Mouse (Mus musculus): ENCODE data around the gene Pex12.
"Not testable (repeated sequence)": the region's sequence is repeated elsewhere in the genome, so short reads cannot be mapped to it uniquely, and the experiment has no call there.

Gene Pex12

DNA sequence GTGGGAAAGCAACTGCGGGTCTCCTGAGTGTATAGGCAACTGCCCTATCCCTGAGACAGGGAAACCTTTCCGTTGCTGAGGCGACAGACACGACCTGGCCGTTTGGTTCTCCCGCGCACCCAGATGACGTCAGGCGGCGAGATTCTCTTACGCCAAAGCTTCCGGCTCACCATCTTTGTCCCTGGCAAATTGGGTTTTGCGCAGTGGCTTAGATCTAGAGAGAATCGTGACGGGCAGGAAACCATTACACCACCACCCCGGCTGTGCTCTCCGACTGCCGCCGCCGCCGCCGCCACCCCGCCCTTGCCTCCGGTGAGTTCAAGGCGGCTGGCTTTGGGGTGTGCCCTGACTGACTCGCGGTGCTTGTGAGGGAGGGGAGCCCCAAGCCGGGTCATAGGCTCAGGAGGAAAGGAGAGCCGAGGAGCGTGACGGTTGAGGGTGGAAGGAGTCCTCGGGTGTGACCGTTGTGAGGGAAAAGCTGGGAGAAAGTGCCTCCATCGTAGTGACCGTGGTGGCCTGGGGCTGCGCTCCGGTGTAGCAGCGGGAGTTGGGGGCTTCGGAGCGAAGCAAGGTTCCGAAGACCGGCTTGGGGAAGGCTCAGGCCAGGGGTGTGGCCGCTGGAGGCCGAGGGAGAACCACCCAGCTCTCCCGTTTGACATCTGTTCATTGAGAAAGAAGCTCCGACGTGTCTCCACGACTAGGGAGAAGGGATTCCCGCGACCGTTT, at the start of gene Pex12:
TSS of gene Pex12 (minus strand) at position 61 of the 726 bp plus-strand sequence.
- peak; percentile 96 for DNase-seq

DNA sequence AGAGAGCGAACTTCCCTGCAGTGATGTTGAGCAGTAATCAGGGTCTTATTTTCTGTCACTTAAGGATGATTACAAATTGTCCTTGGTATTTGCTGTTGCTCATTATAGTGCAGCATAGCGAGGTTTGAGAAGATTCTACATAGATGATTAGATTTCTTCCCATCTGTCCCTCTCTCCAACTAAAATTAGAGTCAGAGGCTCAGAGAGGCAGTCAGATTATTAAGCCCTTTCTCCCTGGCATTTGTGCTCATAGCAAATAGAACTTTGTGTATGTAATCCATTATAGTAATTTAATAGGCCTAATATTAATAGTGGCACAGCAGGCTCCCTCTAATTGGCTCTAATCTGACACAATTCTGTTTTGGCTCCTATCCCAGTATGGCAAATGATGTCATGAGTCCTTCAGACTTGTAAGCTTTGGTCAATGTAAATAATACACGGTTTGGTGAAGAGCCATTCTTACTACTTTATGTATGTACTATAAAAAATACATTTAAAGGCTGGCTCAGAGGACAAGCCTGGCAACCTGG, 39.4 kb upstream of the Pex12 start:
- no peak for DNase-seq

DNA sequence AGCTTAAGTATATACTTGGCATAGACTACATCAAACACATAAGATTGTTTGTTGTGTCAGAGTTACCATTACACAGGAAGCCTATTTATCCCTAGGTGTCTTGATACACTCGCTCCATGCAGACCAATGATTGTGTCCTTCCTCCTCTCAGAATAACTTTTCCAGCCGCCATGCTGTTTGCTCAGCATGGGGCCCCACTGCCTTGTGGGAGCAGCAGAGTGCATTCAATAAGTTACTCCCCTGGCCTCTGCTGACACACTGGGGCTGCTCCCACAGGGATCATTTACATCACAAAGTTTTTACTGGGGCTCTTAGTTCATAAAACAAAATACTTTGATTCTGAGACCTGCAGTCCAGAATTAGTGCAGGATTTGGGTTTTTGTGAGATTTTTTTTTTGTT, 37.3 kb upstream of the Pex12 start:
- no peak for DNase-seq

DNA sequence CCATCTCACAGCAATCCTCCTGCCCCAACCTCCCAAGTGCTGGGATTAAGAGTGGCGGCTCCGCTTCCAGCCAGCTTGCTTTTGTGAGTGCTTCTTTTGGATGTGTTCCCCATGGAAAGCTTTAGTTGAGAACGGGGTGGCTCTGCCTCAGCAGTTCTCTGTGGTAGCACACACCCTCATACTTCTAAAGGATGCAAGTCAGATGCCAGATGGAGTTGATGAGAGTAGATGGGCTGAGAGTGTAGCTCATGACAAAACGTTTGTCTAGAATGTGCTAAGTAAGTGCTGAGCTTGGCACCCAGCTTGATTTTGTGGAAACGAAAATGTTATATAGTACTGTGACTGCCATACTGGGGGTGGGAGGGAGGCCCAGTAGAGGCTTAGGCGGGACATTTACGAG, 33.4 kb upstream of the Pex12 start:
- DNase-seq: no peak

DNA sequence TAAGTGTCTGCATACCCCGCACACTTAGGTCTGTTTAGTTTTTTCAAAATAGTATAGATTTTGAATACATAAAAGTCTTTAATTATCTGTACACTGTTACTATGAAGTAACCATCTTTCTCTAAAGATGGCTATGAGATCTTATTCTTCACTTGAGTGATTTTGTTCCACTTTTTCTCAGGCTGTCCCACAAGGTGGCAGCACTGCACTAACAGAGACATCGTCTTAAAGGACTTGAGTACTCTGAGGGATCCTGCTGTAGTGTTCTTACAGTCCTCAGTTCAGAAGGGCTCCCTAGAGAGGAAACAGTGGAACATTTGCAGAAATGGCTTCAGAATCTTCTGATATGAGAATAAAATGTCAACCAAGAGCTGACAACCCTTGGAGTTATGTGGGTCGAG, 25.0 kb upstream of the Pex12 start:
- peak; percentile 60 for DNase-seq

DNA sequence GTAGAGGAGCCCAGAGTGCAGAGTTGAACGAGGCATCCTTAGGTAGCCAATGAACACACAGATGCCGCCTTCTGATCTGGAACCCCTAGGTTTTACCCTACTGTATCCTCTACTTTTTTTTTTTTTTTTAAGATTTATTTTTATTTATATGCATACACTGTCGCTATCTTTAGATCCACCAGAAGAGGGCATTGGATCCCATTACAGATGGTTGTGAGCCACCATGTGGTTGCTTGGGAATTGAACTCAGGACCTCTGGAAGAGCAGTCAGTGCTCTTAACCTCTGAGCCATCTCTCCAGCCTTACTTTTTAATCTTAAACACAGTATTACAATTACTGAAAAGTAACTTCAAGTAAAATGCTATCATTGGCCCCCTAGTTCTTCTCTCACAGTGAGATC, 24.3 kb upstream of the Pex12 start:
- not testable (repeated sequence) for DNase-seq

DNA sequence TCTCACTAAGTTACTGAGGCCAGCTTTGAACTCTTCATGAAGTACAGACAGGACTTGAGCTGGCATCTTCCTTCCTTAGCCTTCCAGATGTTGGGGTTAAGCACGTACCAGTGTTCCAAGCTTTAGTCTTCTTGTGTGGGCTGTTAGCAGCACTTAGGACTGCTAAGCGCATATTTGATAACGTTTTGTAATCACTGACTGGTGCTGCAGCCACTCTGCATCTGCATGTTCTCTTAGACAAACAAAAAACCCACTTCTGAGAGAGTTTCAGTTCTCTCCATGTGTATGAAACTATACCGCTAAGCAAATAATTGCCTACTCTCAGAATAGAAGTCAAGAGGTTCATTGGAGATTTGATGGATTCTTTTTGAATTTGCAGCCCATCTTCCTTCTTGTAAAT, 16.7 kb upstream of the Pex12 start:
- no peak for DNase-seq

DNA sequence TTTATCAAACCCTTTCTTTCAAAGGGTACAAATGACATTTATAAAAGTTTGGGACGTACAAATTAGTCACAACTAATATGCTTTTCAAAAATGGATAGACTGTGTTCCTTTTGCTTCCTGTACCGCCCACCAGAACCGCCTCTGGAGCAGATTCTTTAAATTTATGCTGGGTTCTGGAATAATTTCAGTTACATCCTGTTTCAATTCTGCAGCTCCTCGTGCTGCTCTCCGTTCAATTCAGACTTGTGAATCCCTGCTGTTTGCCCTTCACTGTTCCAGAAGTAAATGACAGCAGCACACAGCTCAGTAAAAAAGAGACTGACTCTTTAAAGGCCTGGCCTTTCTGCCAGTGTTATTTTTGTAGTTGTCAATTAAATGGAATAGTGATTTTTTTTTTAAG, 10.1 kb upstream of the Pex12 start:
- no peak for DNase-seq

DNA sequence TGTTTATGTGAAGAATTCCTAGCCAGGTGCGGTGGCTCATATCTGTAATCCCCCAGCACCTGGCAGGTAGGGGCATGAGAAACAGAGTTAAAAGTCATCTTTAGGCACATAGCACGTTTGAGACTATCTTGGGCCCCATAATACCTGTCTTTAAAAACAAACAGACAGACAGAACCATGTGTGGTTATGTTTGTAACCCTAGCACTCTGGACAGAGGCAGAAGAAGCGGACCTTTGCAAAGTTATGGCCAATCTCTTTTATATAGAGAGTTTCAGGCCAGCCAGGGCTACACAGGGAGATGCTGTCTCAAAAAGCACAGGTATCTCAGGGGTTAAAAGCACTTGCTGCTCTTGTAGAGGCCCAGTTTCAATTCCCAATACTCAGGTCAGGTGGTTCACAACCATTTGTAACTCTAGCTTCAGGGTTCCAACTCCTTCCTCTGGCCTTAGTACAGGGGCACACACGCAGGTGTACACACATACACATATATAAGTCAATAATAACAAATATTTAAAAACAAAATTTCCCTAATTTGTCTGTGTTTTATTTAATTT, 4.4 kb upstream of the Pex12 start:
- no peak for DNase-seq

DNA sequence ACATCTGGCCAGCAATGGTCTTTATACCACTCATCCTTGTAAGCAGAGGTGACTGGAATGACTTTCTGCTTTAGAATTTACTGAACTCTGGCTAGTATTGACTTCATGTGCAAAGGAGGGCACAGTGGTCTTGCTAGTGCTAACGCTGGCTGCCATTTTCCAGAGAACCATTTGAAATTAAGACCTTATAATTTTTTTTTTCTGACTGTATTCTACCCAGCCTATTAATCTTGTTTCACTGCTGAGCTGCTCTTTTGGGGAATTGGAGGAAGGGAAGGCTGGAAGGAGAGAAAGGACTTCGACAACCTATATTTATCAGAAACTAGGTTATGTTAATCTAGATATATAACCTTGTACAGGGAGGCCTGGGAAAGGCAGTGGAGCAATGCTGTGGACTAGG, 2.1 kb upstream of the Pex12 start:
- no peak for DNase-seq

DNA sequence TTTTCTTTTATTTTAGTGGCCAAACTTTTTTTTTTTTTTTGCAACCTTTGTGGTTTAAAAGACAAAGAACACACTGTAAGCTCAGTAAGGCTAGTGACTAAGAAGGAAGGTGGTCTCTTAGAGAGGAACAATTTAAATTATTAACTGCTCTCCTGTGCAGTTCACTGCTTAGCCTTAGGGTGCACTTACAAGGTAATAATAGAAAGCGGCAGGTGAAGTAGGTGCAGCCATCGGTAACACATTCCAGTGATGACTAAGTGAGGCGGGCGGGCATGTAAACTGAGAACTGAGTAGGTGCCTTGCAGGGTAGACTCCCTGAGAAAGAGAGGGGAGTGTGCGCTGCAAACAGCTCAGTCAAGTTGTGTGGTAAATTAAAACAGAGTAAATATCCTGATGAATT, 1.4 kb upstream of the Pex12 start:
- DNase-seq: peak; percentile 28

DNA sequence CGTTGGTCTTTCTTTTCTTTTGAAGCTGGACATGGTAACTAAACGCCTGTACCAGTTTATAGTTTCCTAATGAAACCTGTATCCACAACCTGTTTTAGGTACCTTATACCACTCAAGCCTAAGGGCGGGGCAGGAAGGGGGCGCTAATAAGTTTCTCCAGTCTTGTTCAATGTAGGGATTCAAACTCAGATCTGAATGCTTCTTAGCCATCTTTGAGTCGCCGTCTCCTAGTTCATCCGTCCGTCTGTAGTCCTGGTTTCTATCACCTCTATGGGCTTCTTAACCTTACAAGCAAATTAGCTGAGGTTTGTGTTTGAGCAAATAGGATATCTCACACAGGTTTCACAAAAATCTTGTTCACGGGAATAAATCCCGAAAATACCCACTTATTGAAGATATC, 262 bp downstream of the Pex12 start:
- DNase-seq: no peak

DNA sequence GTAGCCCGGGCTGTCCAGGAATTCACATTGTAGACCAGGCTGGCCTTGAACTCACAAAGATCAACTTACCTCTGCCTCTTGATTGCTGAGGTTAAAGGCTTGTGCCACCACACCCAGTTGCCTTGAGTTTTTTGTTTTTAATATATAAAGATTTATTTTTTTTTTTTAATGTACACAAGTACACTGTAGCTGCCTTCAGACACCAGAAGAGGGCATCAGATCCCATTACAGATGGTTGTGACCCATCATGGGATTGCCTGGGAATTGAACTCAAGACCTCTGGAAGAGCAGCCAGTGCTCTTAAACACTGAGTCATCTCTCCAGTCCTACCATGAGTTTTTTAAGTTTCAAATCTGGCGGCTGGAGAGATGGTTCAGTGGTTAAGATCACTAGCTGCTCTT, 955 bp downstream of the Pex12 start:
- DNase-seq: no peak

DNA sequence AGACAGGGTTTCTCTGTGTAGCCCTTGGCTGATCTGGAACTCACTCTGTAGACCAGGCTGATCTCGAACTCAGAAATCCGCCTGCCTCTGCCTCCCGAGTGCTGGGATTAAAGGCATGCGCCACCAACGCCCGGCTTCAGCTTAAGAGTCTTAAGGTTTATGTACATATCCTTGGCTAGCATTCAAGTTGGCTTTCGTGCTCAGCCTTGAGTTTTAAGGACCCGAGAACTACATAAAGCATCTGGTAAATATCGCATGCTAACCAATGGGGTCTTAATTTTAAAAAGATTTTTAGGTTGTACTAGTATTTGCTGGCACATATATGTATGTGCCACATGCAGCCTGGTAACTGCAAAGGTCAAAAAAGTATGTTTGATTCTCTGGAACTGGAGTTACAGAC, 2.7 kb downstream of the Pex12 start:
- no peak for DNase-seq

DNA sequence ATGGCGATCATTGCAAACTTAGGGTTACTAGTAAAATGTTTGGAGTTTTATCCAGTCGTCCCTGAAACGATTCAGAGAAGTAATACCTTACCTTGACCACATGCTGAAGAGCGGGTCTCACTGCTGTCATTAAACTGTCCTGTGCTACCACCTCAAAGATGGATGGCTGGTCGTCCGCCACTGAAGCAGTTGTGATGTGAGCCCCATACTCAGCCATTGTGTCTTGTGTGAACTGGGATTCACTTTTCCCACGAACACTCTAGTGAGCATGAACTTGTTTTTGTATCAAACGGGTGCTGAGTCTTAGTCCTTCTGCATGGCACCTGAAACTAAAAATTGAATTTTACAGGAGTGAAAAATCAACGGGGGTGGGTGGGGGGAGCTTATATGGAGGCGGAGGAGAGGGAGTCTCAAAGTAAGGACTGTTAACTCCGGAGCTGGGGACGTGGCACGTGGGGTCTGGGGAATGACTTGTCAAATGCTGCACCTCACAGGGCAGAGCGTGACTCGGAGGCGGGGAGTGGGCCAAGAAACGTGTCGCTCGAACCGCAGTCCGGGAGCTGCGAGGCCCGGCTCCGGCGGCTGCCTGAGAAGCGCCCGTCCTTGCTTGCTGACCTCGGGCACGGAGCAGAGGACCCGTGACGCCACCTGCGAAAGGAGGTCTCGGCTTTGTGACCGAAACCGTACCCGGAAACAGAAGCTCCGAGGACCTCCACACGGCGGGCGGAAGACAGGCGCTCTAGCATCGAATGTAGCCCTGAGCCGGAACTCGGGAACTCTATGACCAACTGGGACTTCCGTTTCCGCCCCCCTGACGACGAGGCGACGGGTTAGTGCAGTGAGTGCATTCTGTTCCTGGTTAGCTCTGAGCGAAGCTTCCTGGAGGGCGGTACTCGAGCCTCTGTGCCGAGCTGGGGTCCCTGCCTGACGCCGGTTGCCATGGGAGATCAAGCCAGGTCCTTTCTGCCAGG, 3.9 kb downstream of the Pex12 start, which contains the start of gene Ap2b1:
TSS of gene Ap2b1 (plus strand) at position 800 of the 971 bp plus-strand sequence.
- peak; percentile 93 for DNase-seq

DNA sequence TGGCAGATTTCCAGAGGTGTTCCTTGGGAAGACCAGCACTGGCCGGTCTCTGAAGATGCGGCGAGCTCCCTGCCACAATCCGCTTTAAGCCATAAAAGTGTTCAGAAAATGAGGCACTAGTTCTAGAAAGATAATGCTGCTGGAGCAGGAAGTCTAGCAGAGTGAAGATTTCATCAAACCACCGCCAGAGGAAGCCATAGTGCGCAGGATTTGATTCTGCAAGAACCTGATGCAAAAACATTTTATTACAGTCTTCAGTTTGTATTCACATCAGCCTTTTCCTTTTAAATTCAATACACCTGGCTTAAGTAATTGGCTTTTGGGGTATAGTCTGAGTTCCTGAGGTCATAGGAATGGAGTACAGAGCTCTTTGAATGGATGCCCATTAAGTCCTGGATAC, 4.6 kb downstream of the Pex12 start:
- no peak for DNase-seq

DNA sequence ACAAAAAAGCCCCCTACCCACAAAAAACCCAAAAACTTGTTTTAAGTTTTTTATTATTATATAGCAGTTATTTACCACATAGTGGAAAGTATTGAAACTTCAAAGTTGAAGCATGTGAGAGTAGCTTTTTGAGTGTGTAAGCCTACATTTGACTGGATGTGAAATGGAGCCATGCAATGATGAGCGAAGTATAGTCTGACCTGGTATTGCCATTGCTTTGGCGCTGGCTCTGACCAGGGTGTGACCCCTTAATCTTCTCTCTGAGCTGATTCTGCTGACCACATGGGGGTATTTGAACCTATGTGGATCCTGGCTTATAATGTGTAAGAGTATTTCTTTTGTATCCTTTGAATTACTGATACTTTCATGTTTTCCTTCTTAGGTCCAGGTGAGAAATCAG, 8.3 kb downstream of the Pex12 start:
- no peak for DNase-seq

DNA sequence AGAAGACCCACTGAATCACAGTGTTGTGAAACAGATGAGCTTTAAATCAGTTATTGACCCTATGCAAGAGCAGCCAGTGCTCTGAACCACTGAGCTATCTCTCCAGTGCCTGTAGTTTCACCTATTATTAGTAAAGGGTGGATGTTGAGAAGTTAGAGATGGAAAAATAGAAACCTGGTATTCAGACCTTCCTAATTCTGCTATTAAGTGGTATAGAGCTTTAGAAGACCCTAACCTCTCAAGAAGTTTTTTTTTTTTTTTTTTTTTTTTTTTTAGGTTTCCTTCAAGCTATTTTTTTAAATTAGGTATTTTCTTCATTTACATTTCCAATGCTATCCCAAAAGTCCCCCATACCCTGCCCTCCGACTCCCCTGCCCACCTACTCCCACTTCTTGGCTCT, 9.2 kb downstream of the Pex12 start:
- no peak for DNase-seq

DNA sequence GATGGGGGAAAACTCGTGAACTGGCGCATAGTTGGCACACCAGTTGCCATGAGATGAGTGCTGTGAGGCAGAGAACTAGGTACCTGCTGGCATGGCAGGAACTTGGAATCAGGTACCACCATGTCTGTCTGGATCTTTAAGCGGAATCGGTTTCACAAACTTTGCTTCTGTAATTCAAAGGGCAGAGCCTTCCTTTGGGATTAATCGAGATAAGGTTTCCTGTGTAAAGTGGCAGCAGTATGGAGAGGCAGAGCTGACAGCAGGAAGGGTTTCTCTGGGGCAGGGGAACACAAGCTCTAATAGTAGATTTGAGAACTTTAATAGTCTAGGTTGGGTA, 10.2 kb downstream of the Pex12 start:
- no peak for DNase-seq

DNA sequence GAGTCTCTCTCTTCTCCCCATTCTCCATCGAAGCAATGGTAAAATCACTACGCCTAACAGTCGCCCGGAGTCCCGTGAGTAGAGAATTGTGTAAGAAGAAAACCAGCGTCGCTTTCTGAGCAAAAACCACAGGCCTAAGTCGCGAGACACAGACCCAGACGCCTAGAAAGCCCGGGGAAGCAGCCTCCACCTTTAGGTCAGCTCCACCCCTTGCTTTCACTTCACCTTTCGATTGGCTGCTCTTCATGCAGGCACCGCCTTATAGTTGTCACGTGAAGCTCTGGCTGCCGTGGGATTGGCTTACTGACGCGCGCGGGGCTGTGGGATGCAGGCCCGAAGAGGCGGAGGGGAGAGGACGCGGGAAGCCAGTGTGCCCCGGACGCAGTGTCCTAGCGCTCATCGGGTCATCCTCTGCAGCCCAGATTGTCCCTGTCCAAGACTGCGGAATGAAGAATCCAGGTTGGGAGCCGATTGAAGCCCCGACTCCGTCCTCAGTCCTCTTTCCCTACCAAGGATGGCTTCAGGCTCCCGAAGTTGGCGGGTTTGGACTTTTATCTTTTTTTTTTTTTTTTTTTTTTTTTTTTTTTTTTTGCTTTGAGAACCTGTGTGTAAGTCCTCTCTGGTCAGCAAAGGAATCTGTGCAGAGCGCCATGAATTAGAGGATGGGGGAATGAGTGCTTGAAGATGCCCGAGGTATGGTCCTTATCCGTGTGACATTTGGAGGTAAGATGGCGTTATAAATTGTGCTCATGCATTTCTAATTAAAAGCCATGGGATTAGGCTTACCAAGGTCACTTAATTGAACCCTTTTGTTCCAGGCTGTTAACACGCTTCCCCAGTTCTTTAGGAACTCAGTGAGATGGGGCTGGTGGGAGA, 10.8 kb downstream of the Pex12 start:
- DNase-seq: peak; percentile 94

DNA sequence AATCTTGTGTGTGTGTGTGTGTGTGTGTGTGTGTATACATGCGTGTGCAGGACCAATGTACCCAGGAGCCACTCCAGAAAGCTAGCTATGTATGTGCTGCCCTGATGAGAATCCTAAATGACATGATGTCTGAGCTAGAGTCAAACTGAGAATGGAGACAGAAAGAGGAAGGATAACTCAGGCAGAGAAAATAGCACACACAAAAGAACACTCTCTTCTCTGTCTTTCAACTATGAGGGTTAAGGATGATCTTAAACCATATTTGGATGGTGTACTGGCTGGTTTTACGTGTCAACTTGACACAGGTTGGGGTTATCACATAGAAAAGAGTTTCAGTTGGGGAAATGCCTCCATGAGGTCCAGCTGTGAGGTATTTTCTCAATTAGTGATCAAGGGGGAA, 12.8 kb downstream of the Pex12 start:
- no peak for DNase-seq

DNA sequence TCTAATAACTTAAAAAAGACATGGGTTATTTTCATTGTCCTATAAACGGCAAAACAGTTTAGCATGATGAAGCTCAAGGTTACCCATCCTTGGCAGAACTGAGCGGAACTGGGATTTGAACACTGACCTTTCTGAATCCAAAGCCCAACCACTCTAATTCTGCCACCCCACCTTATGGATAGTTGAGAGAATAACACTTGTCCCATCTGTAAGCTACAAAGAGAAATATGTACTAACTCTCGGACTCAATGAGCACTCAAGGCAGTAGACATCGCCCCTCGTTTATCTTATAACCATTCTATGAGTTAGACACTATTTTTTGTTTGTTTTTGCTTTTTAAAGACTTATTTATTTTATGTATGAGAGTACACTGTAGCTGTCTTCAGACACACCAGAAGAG, 13.3 kb downstream of the Pex12 start:
- DNase-seq: no peak

DNA sequence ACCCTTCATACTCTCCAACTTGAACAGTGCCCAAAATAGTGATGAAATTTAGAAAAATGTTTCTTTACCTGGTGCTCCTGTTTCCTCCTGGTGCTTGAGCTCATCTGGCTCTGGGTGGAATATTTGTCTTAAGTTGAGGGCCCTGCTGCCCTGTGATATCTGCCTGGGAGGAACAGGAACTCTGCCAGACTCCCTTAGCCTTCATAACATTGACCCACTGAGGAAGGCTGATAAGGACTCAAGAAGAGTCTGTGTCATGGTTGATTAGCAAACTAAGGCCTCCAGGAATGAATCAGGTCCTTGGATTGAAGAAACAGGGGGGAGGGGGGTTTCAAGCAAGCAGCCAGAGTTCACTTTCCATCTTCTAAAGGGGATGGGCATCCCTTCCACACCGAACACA, 15.8 kb downstream of the Pex12 start, which contains the start of gene Slfn14:
TSS of gene Slfn14 (minus strand) at position 161 of the 400 bp plus-strand sequence.
- DNase-seq: no peak

Measured in lung, postnatal 14 days (tissue).